Mouse (Mus musculus) C2C12 (cell line): ENCODE measurements at regions not wholly inside any gene's neighbourhood (a gene's known extent, or its start where the extent isn't known, plus 50 kb on each side); places are given as distances from the start of the nearest gene placed in this dataset.

Experiments used
- CEBPB ChIP-seq: IDR thresholded peaks from one replicate; pipeline ENCODE4 v1.6.1; 2011; ENCODE audit warnings: low read depth, mild to moderate bottlenecking, control low read depth, moderate library complexity
- CTCF ChIP-seq: IDR thresholded peaks from one replicate; pipeline ENCODE4 v1.5.1; 2011; ENCODE audit not compliant: control insufficient read depth, insufficient read depth, insufficient read length
- FOSL1 ChIP-seq: IDR thresholded peaks from one replicate; pipeline ENCODE4 v1.8.0; 2011; ENCODE audit warnings: mild to moderate bottlenecking, low read length; ENCODE audit not compliant: poor library complexity, insufficient read depth, severe bottlenecking
- MAX ChIP-seq: IDR thresholded peaks from one replicate; pipeline ENCODE4 v1.6.1; 2011; ENCODE audit warnings: mild to moderate bottlenecking, control low read depth
- MYOD1 ChIP-seq: IDR thresholded peaks from one replicate; pipeline ENCODE4 v1.6.1; 2011; ENCODE audit warnings: low read depth; ENCODE audit not compliant: control insufficient read depth, insufficient read length
- MYOG ChIP-seq: IDR thresholded peaks from one replicate; pipeline ENCODE4 v1.6.1; 2011; ENCODE audit not compliant: control insufficient read depth, insufficient read length; ENCODE audit errors: extremely low read depth
- USF1 ChIP-seq: IDR thresholded peaks from one replicate; pipeline ENCODE4 v1.6.1; 2011; ENCODE audit warnings: low read depth, mild to moderate bottlenecking, control low read depth, moderate library complexity

DNA sequence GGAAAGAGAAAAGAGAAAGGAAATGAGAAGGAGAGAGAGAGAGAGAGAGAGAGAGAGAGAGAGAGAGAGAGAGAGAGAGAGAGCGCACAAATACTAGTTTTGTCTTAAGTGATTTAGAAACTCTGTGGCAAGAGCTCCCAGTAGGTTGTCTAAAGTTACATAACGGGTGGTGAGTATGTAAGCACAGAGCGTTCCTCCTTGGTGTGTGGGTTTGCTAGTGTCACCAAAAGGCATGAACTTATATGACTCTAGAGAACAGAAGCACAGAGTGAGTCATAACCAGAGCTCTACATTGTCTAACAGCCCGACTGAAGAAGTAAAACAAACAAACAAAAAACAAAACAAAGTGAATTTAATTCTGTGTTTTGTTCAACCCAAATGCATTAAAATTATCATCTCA, 177.9 kb upstream of the Tmem45b start:
- TF ChIP-seq CTCF (no peak), CEBPB (no peak), MAX (no peak), USF1 (no peak), MYOG (no peak), MYOD1 (no peak), FOSL1 (no peak)
